Mouse (Mus musculus) CH12.LX (cell line): ENCODE results near the gene Cxadr. TPM values are rescaled to one million over a fixed set of nuclear protein-coding genes. Genes with fewer than 3 reads are reported as not detected.

Experiments
- DNase-seq: peaks from one replicate; pipeline ENCODE4 v3.0.0-alpha.2; 2013; ENCODE audit errors: extremely low read depth
- H3K27ac ChIP-seq: 2 replicates; pipeline ENCODE4 v1.5.1; 2012; ENCODE audit warnings: low read depth, mild to moderate bottlenecking, control low read depth, moderate library complexity; ENCODE audit not compliant: insufficient read depth
- H3K27me3 ChIP-seq: replicated peaks from 2 replicates; pipeline ENCODE3; 2012; ENCODE audit warnings: inconsistent platforms
- H3K36me3 ChIP-seq, 2 experiments: replicated peaks in 1 of 2; 2 replicates each; pipeline versions ENCODE3 to v1.6.1; 2012; ENCODE audit warnings: inconsistent platforms in 1 of 2, low read length in 1 of 2, mild to moderate bottlenecking in 1 of 2, mixed read lengths in 1 of 2, moderate library complexity in 1 of 2; ENCODE audit not compliant: control insufficient read depth in 1 of 2, insufficient read depth in 1 of 2
- H3K4me1 ChIP-seq, 2 experiments: 2 replicates each; pipeline ENCODE4 v1.6.1; 2012; ENCODE audit warnings: inconsistent platforms in 1 of 2, moderate library complexity in 1 of 2; ENCODE audit not compliant: insufficient read depth in 2 of 2, control insufficient read depth in 1 of 2
- H3K4me2 ChIP-seq: 2 replicates; pipeline ENCODE4 v1.6.1; 2012; ENCODE audit warnings: low read depth, mild to moderate bottlenecking, control low read depth; ENCODE audit not compliant: poor library complexity, insufficient read depth, severe bottlenecking
- H3K4me3 ChIP-seq, 3 experiments: fragments of 150-350 bp in 1 of 3; sonication (generic) in 1 of 3; replicated peaks in 1 of 3; 2 replicates each; pipeline versions ENCODE3 to v1.5.1; 2011 to 2012; ENCODE audit warnings: low read depth in 2 of 3, low read length in 2 of 3, mild to moderate bottlenecking in 2 of 3, moderate library complexity in 2 of 3, control low read depth in 1 of 3, improper control_type of control experiment in 1 of 3, inconsistent platforms in 1 of 3, mixed read lengths in 1 of 3; ENCODE audit not compliant: poor library complexity in 1 of 3
- H3K79me2 ChIP-seq: replicated peaks from 2 replicates; pipeline ENCODE4 v1.6.1; 2012; ENCODE audit warnings: mild to moderate bottlenecking, moderate library complexity; ENCODE audit not compliant: control insufficient read depth, poor library complexity, insufficient read depth, severe bottlenecking; ENCODE audit errors: extremely low read depth
- H3K9ac ChIP-seq: 2 replicates; pipeline ENCODE4 v1.6.1; 2012; ENCODE audit warnings: low read depth, mild to moderate bottlenecking, control low read depth, moderate library complexity; ENCODE audit not compliant: insufficient read depth
- H3K9me3 ChIP-seq: replicated peaks from 2 replicates; pipeline ENCODE3; 2012; ENCODE audit warnings: low read length, inconsistent platforms, mixed read lengths
- KAT2A ChIP-seq: IDR thresholded peaks from 2 replicates; pipeline ENCODE4 v1.6.1; 2012; ENCODE audit warnings: low read length, improper control_type of control experiment, inconsistent platforms; ENCODE audit not compliant: insufficient replicate concordance
- ZC3H11A ChIP-seq: IDR thresholded peaks from 2 replicates; pipeline ENCODE4 v1.6.1; 2012; ENCODE audit warnings: low read depth, mild to moderate bottlenecking, inconsistent platforms, low read length, improper control_type of control experiment
- dilution Hi-C: fragments of 300-500 bp; cut with MboI; formaldehyde crosslinking; loops from 2 replicates; pipeline ENCODE4 v1.14.3; 2020; ENCODE audit warnings: low sequenced_read_pairs; ENCODE audit not compliant: extremely low pct_unique_long_range_greater_than_20kb, extremely low pct_ligation_motif_present
- in situ Hi-C: fragments of 300-500 bp; cut with MboI; formaldehyde crosslinking; loops from 3 replicates; pipeline ENCODE4 v1.14.3; 2019; ENCODE audit warnings: low sequenced_read_pairs, low pct_ligation_motif_present, low pct_unique_long_range_greater_than_20kb, mixed read lengths
- polyA plus RNA-seq: library from polyadenylated mRNA; unstranded; fragments of >175 nt; gene quantifications from 2 replicates; pipeline ENCODE4 v1.2.1, GENCODE M21; 2012; ENCODE audit warnings: low read depth; ENCODE audit not compliant: insufficient read length
- total RNA-seq, 2 experiments: library from RNA; depleted of rRNA; stranded (reverse); fragments of 300-350 nt in 1 of 2; fragments of >200 nt in 1 of 2; gene quantifications; 2 replicates each; pipeline ENCODE4 v1.2.3; 2012 to 2014

Gene Cxadr
- total and polyA plus RNA-seq, 3 experiments, result 0.76 TPM; not detected in 2

GRCm38 (mm10) chr16:78407855-78408254 lies 106.6 kb downstream of the Cxadr start:
- Histone ChIP-seq H3K4me2 (no peak overlapping the region), H3K4me1 (no peaks in the 10 kb centered on the region), H3K27ac (no peak overlapping the region), H3K4me3 (no peak overlapping the region), H3K9ac (no peak overlapping the region), H3K27me3 (no peaks in the 10 kb centered on the region), H3K79me2 (no peaks in the 10 kb centered on the region), H3K36me3 (no peaks in the 10 kb centered on the region), H3K9me3 (no peaks in the 10 kb centered on the region)
- DNase-seq, result no peak
- TF ChIP-seq ZC3H11A (no peak), KAT2A (no peak)
- in situ Hi-C loops (no loop called here), dilution Hi-C loops (no loop called here)

Other genes with a start within 250 kb of the Cxadr start
- gene Btg3, start 75.7 kb downstream of the Cxadr start, total RNA-seq (2012; rRNA removed), result 21.6 and 30.9 TPM in 2 replicates
- 72.2 and 83.2 TPM in 2 replicates for gene Btg3, start 75.7 kb downstream of the Cxadr start, total RNA-seq (2014; rRNA removed)
- gene Btg3, start 75.7 kb downstream of the Cxadr start, polyA plus RNA-seq, result 34.9 and 43.9 TPM in 2 replicates